Mouse (Mus musculus): ENCODE results near the gene Wdr44. TPM values are rescaled to one million over a fixed set of nuclear protein-coding genes. Genes with fewer than 3 reads are reported as not detected.

Wdr44 gene
- 27.8 TPM for polyA plus RNA-seq (2015; fragmentation: Illumina TruSeq; extraction: RNeasy Lipid Tissue Mini Kit (QIAGEN cat#74804); ENCODE audit: insufficient read depth, low replicate concordance)

GRCm38 (mm10) chrX:23692722-23693442, at the start of gene Wdr44:
Gene Wdr44 (plus strand): TSS chrX:23693051.

Other genes with a start within 250 kb of the Wdr44 start
- gene Gm4907, start 189.5 kb downstream of the Wdr44 start, polyA plus RNA-seq (2015; fragmentation: Illumina TruSeq; extraction: RNeasy Lipid Tissue Mini Kit (QIAGEN cat#74804); ENCODE audit: insufficient read depth, low replicate concordance) = not detected